Mouse (Mus musculus): Measurements from ENCODE around the gene Acy3. TPM values are rescaled to one million over a fixed set of nuclear protein-coding genes. Genes with fewer than 3 reads are reported as not detected.

Gene Acy3
- total and polyA plus RNA-seq, 3 experiments, result 5.9 to 12.1 TPM; not detected in 1

DNA sequence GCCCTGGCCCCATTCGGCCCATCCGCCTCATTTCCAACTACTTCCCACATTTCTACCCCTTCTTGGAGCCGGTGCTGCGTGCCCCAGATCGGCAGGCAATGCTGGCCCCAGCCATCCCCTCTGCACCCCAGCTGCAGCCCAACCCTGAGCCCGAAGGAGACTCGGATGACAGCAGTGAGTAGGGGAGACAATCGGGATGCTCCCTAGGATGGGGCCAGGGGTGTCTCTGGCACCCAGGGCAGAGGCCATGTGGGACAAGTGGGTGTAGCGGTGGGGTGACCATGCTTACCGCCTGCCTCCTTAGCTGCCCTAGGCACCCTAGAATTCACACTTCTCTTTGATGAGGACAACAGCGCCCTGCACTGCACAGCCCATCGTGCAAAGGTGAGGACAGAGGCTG is 17.3 kb downstream of the Acy3 start:
- TF ChIP-seq SIN3A (IDR thresholded peaks at IDR 0.05; ENCODE audit: low read length) (no peak), RCOR1 (IDR thresholded peaks at IDR 0.05; ENCODE audit: low read depth, low read length) (no peak), USF1 (IDR thresholded peaks at IDR 0.05; ENCODE audit: low read depth, low read length) (no peak), ZKSCAN1 (IDR thresholded peaks at IDR 0.05; ENCODE audit: low read depth, low read length) (no peak), ZMIZ1 (IDR thresholded peaks at IDR 0.05; ENCODE audit: low read depth, low read length) (no peak), POLR2A (IDR thresholded peaks at IDR 0.05; ENCODE audit: control insufficient read depth in 1 of 2, insufficient read depth in 1 of 2, low read depth in 1 of 2, low read length in 2 of 2, poor library complexity in 1 of 2) (no peak), MXI1 (IDR thresholded peaks at IDR 0.05; ENCODE audit: low read depth, low read length) (no peak), NELFE (IDR thresholded peaks at IDR 0.05; ENCODE audit: low read depth, low read length) (no peak), USF2 (IDR thresholded peaks at IDR 0.05; ENCODE audit: borderline replicate concordance in 1 of 2, insufficient read depth in 1 of 2, low read depth in 1 of 2, low read length in 2 of 2) (no peak), POLR2AphosphoS5 (IDR thresholded peaks at IDR 0.05; ENCODE audit: borderline replicate concordance, low read depth, low read length) (no peak), GATA1 (IDR thresholded peaks at IDR 0.05; ENCODE audit: low read depth, low read length) (no peak), MEF2A (IDR thresholded peaks at IDR 0.05; ENCODE audit: extremely low read depth, insufficient replicate concordance, low read depth, low read length, poor library complexity, severe bottlenecking) (no peak), BHLHE40 (IDR thresholded peaks at IDR 0.05; ENCODE audit: borderline replicate concordance, low read depth, low read length) (no peak), TCF12 (IDR thresholded peaks at IDR 0.05; ENCODE audit: low read depth, low read length) (no peak), UBTF (IDR thresholded peaks at IDR 0.05; ENCODE audit: borderline replicate concordance, insufficient read depth, low read depth, low read length) (no peak), HCFC1 (IDR thresholded peaks at IDR 0.05; ENCODE audit: low read depth, low read length) (no peak), ELF1 (IDR thresholded peaks at IDR 0.05; ENCODE audit: low read depth, low read length) (no peak), MYB (IDR thresholded peaks at IDR 0.05; ENCODE audit: low read depth, low read length) (no peak), MAFK (IDR thresholded peaks at IDR 0.05; ENCODE audit: borderline replicate concordance, low read depth, low read length) (no peak)
- no peak for DNase-seq (ENCODE audit: low read depth, low spot score)
- H3K27me3 ChIP-seq (ENCODE audit: control insufficient read depth in 1 of 2, insufficient read depth in 2 of 2, low read length in 2 of 2), result no peaks in the 10 kb centered on the region
- H3K79me2 ChIP-seq (ENCODE audit: control insufficient read depth, insufficient read depth, low read length, poor library complexity), result peaks cover 1% of the 10 kb centered on the region; the same call in 1 of the 2 replicates
- no peak overlapping the region for H3K4me3 ChIP-seq (ENCODE audit: control insufficient read depth in 1 of 2, insufficient read depth in 1 of 2, low read depth in 2 of 2, low read length in 2 of 2)
- H3K9me3 ChIP-seq (replicated peaks; ENCODE audit: insufficient read depth, low read length), result no peaks in the 10 kb centered on the region
- peaks cover 0 to 15% of the 10 kb centered on the region in 2 experiments; a peak in 2 of 4 replicates for H3K4me1 ChIP-seq (ENCODE audit: control insufficient read depth in 1 of 2, insufficient read depth in 2 of 2, low read length in 2 of 2)
- H3K9ac ChIP-seq (ENCODE audit: control insufficient read depth, low read depth, low read length, poor library complexity, severe bottlenecking), result no peak overlapping the region
- peaks cover 2 to 6% of the 10 kb centered on the region in 2 experiments; a peak in 3 of 4 replicates for H3K36me3 ChIP-seq (ENCODE audit: control insufficient read depth in 1 of 2, insufficient read depth in 2 of 2, low read length in 2 of 2)
- no peak overlapping the region for H3K27ac ChIP-seq (ENCODE audit: control insufficient read depth, low read depth, low read length)

DNA sequence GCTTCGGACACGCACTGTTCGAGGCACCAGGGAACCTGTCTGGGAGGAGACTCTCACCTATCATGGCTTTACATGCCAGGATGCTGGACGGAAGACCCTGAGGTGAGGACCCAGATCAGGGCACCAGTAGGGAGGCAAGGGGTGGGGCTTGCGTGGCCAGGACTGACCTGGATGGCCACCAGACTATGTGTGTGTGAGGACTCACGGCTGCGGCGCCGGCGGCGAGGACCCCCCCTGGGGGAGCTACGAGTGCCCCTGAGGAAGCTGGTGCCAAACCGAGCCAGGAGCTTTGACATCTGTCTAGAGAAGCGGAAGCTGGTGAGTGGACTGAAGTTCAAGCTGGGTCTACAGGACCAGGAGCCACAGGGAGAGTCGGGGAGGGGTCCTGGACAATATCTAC is 18.0 kb downstream of the Acy3 start:
- Histone ChIP-seq H3K9ac (ENCODE audit: control insufficient read depth, low read depth, low read length, poor library complexity, severe bottlenecking) (no peak overlapping the region), H3K4me1 (ENCODE audit: control insufficient read depth in 1 of 2, insufficient read depth in 2 of 2, low read length in 2 of 2) (peaks cover 0 to 10% of the 10 kb centered on the region in 2 experiments; a peak in 2 of 4 replicates), H3K4me3 (ENCODE audit: control insufficient read depth in 1 of 2, insufficient read depth in 1 of 2, low read depth in 2 of 2, low read length in 2 of 2) (no peak overlapping the region), H3K27me3 (ENCODE audit: control insufficient read depth in 1 of 2, insufficient read depth in 2 of 2, low read length in 2 of 2) (no peaks in the 10 kb centered on the region), H3K79me2 (ENCODE audit: control insufficient read depth, insufficient read depth, low read length, poor library complexity) (peaks cover 1% of the 10 kb centered on the region; the same call in 1 of the 2 replicates), H3K27ac (ENCODE audit: control insufficient read depth, low read depth, low read length) (no peak overlapping the region), H3K9me3 (replicated peaks; ENCODE audit: insufficient read depth, low read length) (no peaks in the 10 kb centered on the region), H3K36me3 (ENCODE audit: control insufficient read depth in 1 of 2, insufficient read depth in 2 of 2, low read length in 2 of 2) (peaks cover 2 to 5% of the 10 kb centered on the region in 2 experiments; a peak in 3 of 4 replicates)
- DNase-seq (ENCODE audit: low read depth, low spot score), result no peak
- no peak for TF ChIP-seq GATA1 (IDR thresholded peaks at IDR 0.05; ENCODE audit: low read depth, low read length)
- TF ChIP-seq ZKSCAN1 (IDR thresholded peaks at IDR 0.05; ENCODE audit: low read depth, low read length), result no peak
- TF ChIP-seq USF1 (IDR thresholded peaks at IDR 0.05; ENCODE audit: low read depth, low read length), result no peak
- no peak for TF ChIP-seq SIN3A (IDR thresholded peaks at IDR 0.05; ENCODE audit: low read length)
- no peak for TF ChIP-seq POLR2AphosphoS2 (IDR thresholded peaks at IDR 0.05; ENCODE audit: low read length)
- no peak for TF ChIP-seq ZMIZ1 (IDR thresholded peaks at IDR 0.05; ENCODE audit: low read depth, low read length)
- TF ChIP-seq EP300 (IDR thresholded peaks at IDR 0.05; ENCODE audit: low read depth in 1 of 2, low read length in 2 of 2), result no peak
- no peak for TF ChIP-seq CHD1 (IDR thresholded peaks at IDR 0.05; ENCODE audit: low read depth, low read length)
- no peak for TF ChIP-seq ELF1 (IDR thresholded peaks at IDR 0.05; ENCODE audit: low read depth, low read length)
- no peak for TF ChIP-seq POLR2AphosphoS5 (IDR thresholded peaks at IDR 0.05; ENCODE audit: borderline replicate concordance, low read depth, low read length)
- TF ChIP-seq ETS1 (IDR thresholded peaks at IDR 0.05; ENCODE audit: low read depth, low read length), result no peak
- TF ChIP-seq TCF12 (IDR thresholded peaks at IDR 0.05; ENCODE audit: low read depth, low read length), result no peak
- TF ChIP-seq CHD2 (IDR thresholded peaks at IDR 0.05; ENCODE audit: low read length), result no peak

Data from MEL (cell line).